Mouse (Mus musculus): Measurements from ENCODE around the gene Lsm4. TPM values are rescaled to one million over a fixed set of nuclear protein-coding genes. Genes with fewer than 3 reads are reported as not detected.

Gene Lsm4
- total and polyA plus RNA-seq, 3 experiments, result 143 to 240 (median 168) TPM

- H3K4me2 ChIP-seq (ENCODE audit: insufficient read depth, low read depth, poor library complexity, severe bottlenecking), result peak overlapping the region; percentile 8
- H3K4me3 ChIP-seq (replicated peaks in 1 of 3; ENCODE audit: low read depth in 2 of 3, low read length in 2 of 3, poor library complexity in 1 of 3), result peak overlapping the region in 1 of 3 experiments; percentile 32
- no peaks in the 10 kb centered on the region for H3K27me3 ChIP-seq (replicated peaks)
- TF ChIP-seq MYC (IDR thresholded peaks at IDR 0.05; ENCODE audit: low read depth, low read length), result no peak
- no peak for TF ChIP-seq IRF4 (IDR thresholded peaks at IDR 0.05; ENCODE audit: low read depth, low read length)
- no peak for TF ChIP-seq NRF1 (IDR thresholded peaks at IDR 0.05; ENCODE audit: low read depth, low read length)
- no peak for TF ChIP-seq GABPA (IDR thresholded peaks at IDR 0.05; ENCODE audit: insufficient replicate concordance, low read depth, low read length)
- no peak for TF ChIP-seq EP300 (IDR thresholded peaks at IDR 0.05; ENCODE audit: low read length)
- TF ChIP-seq USF1 (IDR thresholded peaks at IDR 0.05; ENCODE audit: low read depth, low read length), result no peak
- TF ChIP-seq SMC3 (IDR thresholded peaks at IDR 0.05; ENCODE audit: low read depth, low read length), result no peak
- no peak for TF ChIP-seq KAT2A (IDR thresholded peaks at IDR 0.05; ENCODE audit: insufficient replicate concordance, low read length)
- TF ChIP-seq TCF12 (IDR thresholded peaks at IDR 0.05; ENCODE audit: low read depth, low read length), result no peak
- no peak for TF ChIP-seq SIN3A (IDR thresholded peaks at IDR 0.05; ENCODE audit: low read length)
- no peak for TF ChIP-seq CHD2 (IDR thresholded peaks at IDR 0.05; ENCODE audit: low read length)
- H3K9me3 ChIP-seq (replicated peaks; ENCODE audit: low read length), result peaks cover 10% of the 10 kb centered on the region
- no peak overlapping the region for H3K27ac ChIP-seq (ENCODE audit: insufficient read depth, low read depth)
- H3K36me3 ChIP-seq (replicated peaks in 1 of 2; ENCODE audit: control insufficient read depth in 1 of 2, insufficient read depth in 1 of 2, low read length in 1 of 2), result no peaks in the 10 kb centered on the region
- no peak overlapping the region; the same call in 1 of the 2 replicates for H3K9ac ChIP-seq (ENCODE audit: insufficient read depth, low read depth)
- H3K4me1 ChIP-seq (ENCODE audit: control insufficient read depth in 1 of 2, insufficient read depth in 2 of 2), result peaks cover 12 to 50% of the 10 kb centered on the region in 2 experiments
- in situ Hi-C loops (cut with MboI; ENCODE audit: low pct_ligation_motif_present, low pct_unique_long_range_greater_than_20kb, low sequenced_read_pairs), result no loop called here
- H3K79me2 ChIP-seq (replicated peaks; ENCODE audit: control insufficient read depth, extremely low read depth, insufficient read depth, poor library complexity, severe bottlenecking), result no peaks in the 10 kb centered on the region
- DNase-seq (ENCODE audit: extremely low read depth), result no peak
- dilution Hi-C loops (cut with MboI; ENCODE audit: extremely low pct_ligation_motif_present, extremely low pct_unique_long_range_greater_than_20kb, low sequenced_read_pairs), result no loop called here
These were observed 44.0 kb upstream of the Lsm4 start for GRCm38 (mm10) chr8:70628986-70629490.

- Histone ChIP-seq H3K4me1 (ENCODE audit: control insufficient read depth in 1 of 2, insufficient read depth in 2 of 2) (peaks cover 19 to 59% of the 10 kb centered on the region in 2 experiments), H3K36me3 (replicated peaks in 1 of 2; ENCODE audit: control insufficient read depth in 1 of 2, insufficient read depth in 1 of 2, low read length in 1 of 2) (no peaks in the 10 kb centered on the region), H3K9me3 (replicated peaks; ENCODE audit: low read length) (peaks cover 6% of the 10 kb centered on the region), H3K27ac (ENCODE audit: insufficient read depth, low read depth) (peak overlapping the region; percentile 64), H3K27me3 (replicated peaks) (no peaks in the 10 kb centered on the region), H3K4me3 (replicated peaks in 1 of 3; ENCODE audit: low read depth in 2 of 3, low read length in 2 of 3, poor library complexity in 1 of 3) (peak overlapping the region; percentile 10 to 44 (median 32)), H3K4me2 (ENCODE audit: insufficient read depth, low read depth, poor library complexity, severe bottlenecking) (peak overlapping the region; percentile 17), H3K9ac (ENCODE audit: insufficient read depth, low read depth) (no peak overlapping the region; the same call in 1 of the 2 replicates), H3K79me2 (replicated peaks; ENCODE audit: control insufficient read depth, extremely low read depth, insufficient read depth, poor library complexity, severe bottlenecking) (no peaks in the 10 kb centered on the region)
- peak; percentile 93 for DNase-seq (ENCODE audit: extremely low read depth)
- in situ Hi-C loops (cut with MboI; ENCODE audit: low pct_ligation_motif_present, low pct_unique_long_range_greater_than_20kb, low sequenced_read_pairs), result no loop called here
- dilution Hi-C loops (cut with MboI; ENCODE audit: extremely low pct_ligation_motif_present, extremely low pct_unique_long_range_greater_than_20kb, low sequenced_read_pairs), result no loop called here
- TF ChIP-seq MAZ (IDR thresholded peaks at IDR 0.05; ENCODE audit: low read depth, low read length) (peak; percentile 77), NELFE (IDR thresholded peaks at IDR 0.05; ENCODE audit: low read depth, low read length) (peak; percentile 99), RAD21 (IDR thresholded peaks at IDR 0.05; ENCODE audit: low read depth, low read length) (peak; percentile 57), MEF2A (IDR thresholded peaks at IDR 0.05; ENCODE audit: borderline replicate concordance, low read depth, low read length) (peak; percentile 84), CHD1 (IDR thresholded peaks at IDR 0.05; ENCODE audit: low read depth, low read length) (no peak), KAT2A (IDR thresholded peaks at IDR 0.05; ENCODE audit: insufficient replicate concordance, low read length) (peak; percentile 55; the same call in 1 of the 2 replicates), ETS1 (conservative IDR thresholded peaks at IDR 0.05; ENCODE audit: low read depth, low read length) (peak; percentile 64), HCFC1 (IDR thresholded peaks at IDR 0.05; ENCODE audit: low read depth, low read length) (peak; percentile 69; the same call in 1 of the 2 replicates), ZKSCAN1 (IDR thresholded peaks at IDR 0.05; ENCODE audit: borderline replicate concordance, low read depth, low read length) (no peak), BHLHE40 (IDR thresholded peaks at IDR 0.05; ENCODE audit: low read depth, low read length) (peak; percentile 90), GABPA (IDR thresholded peaks at IDR 0.05; ENCODE audit: insufficient replicate concordance, low read depth, low read length) (no peak), MXI1 (IDR thresholded peaks at IDR 0.05; ENCODE audit: low read depth, low read length) (peak; percentile 76), NRF1 (IDR thresholded peaks at IDR 0.05; ENCODE audit: low read depth, low read length) (peak; percentile 94), IRF4 (IDR thresholded peaks at IDR 0.05; ENCODE audit: low read depth, low read length) (peak; percentile 72; the same call in 1 of the 2 replicates), PAX5 (IDR thresholded peaks at IDR 0.05; ENCODE audit: low read length) (no peak), SIN3A (IDR thresholded peaks at IDR 0.05; ENCODE audit: low read length) (peak; percentile 90), TCF12 (IDR thresholded peaks at IDR 0.05; ENCODE audit: low read depth, low read length) (peak; percentile 86), JUND (conservative IDR thresholded peaks at IDR 0.05; ENCODE audit: low read depth, low read length) (no peak; the same call in 1 of the 2 replicates), POLR2AphosphoS2 (IDR thresholded peaks at IDR 0.05; ENCODE audit: low read depth, low read length) (no peak), RCOR1 (conservative IDR thresholded peaks at IDR 0.05; ENCODE audit: low read depth, low read length) (no peak), USF2 (conservative IDR thresholded peaks at IDR 0.05; ENCODE audit: low read depth, low read length) (no peak; the same call in 1 of the 2 replicates), JUN (IDR thresholded peaks at IDR 0.05; ENCODE audit: insufficient read depth, low read depth, low read length) (no peak), E2F4 (IDR thresholded peaks at IDR 0.05; ENCODE audit: insufficient replicate concordance, low read depth, low read length) (no peak)
These were observed 43.2 kb upstream of the Lsm4 start for GRCm38 (mm10) chr8:70629574-70630531.
